Mouse (Mus musculus) midbrain, embryonic 12.5 days (tissue): ENCODE measurements around the gene Cdc20. TPM values are rescaled to one million over a fixed set of nuclear protein-coding genes. Genes with fewer than 3 reads are reported as not detected.
A peak's percentile ranks its signal among the peaks of the same experiment; 100 is the strongest.

Source experiments
- ATAC-seq: fragments of 200-750 bp; cut with Nextera tagmentation; 2 replicates; pipeline ENCODE4 v1.8.0; 2017; ENCODE audit warnings: low read depth, moderate TSS enrichment, moderate library complexity; ENCODE audit not compliant: low FRiP score
- H3K27ac ChIP-seq: fragments of 300-500 bp; sonication (generic); replicated peaks from 2 replicates; pipeline ENCODE4 v1.5.1; 2016; ENCODE audit warnings: mild to moderate bottlenecking
- H3K27me3 ChIP-seq: fragments of 300-500 bp; sonication (generic); 2 replicates; pipeline ENCODE4 v1.6.1; 2016; ENCODE audit warnings: mild to moderate bottlenecking
- H3K36me3 ChIP-seq: fragments of 300-500 bp; sonication (generic); 2 replicates; pipeline ENCODE4 v1.6.1; 2016
- H3K4me1 ChIP-seq: fragments of 300-500 bp; sonication (generic); 2 replicates; pipeline ENCODE4 v1.6.1; 2016
- H3K4me2 ChIP-seq: fragments of 300-500 bp; sonication (generic); replicated peaks from 2 replicates; pipeline ENCODE4 v1.6.1; 2016; ENCODE audit warnings: mild to moderate bottlenecking, moderate library complexity
- H3K4me3 ChIP-seq: fragments of 300-500 bp; sonication (generic); 2 replicates; pipeline ENCODE4 v1.5.1; 2016; ENCODE audit warnings: mild to moderate bottlenecking
- H3K9ac ChIP-seq: fragments of 300-500 bp; sonication (generic); replicated peaks from 2 replicates; pipeline ENCODE4 v1.6.1; 2016; ENCODE audit warnings: mild to moderate bottlenecking, moderate library complexity
- H3K9me3 ChIP-seq: fragments of 300-500 bp; sonication (generic); 2 replicates; pipeline ENCODE4 v1.6.1; 2016; ENCODE audit warnings: mild to moderate bottlenecking
- WGBS: fragments of 180-500 bp; shearing (Covaris S2); methylation state at CpG from one replicate; pipeline ENCODE4 v1.1.7; 2016; 5-methylcytosine and 5-hydroxymethylcytosine counted together
- polyA plus RNA-seq: library from polyadenylated mRNA; unstranded; fragments of >200 nt; fragmentation: Nextera tagmentation; extraction: Ambion mirVana; gene quantifications from 2 replicates; pipeline ENCODE4 v1.2.1, GENCODE M21; 2016

Gene Cdc20
- polyA plus RNA-seq, 1 experiment from 2014 or later = 233 TPM

GRCm38 (mm10) chr4:118413553-118413952 lies 23.6 kb downstream of the Cdc20 start:
- 96% methylated on average over 5 of the region's 5 CpGs for WGBS
- Histone ChIP-seq H3K36me3 (peaks cover 71% of the 10 kb centered on the region), H3K9ac (no peak overlapping the region), H3K4me2 (no peak overlapping the region), H3K9me3 (no peaks in the 10 kb centered on the region), H3K27ac (no peak overlapping the region), H3K4me3 (no peak overlapping the region), H3K27me3 (no peaks in the 10 kb centered on the region), H3K4me1 (peaks cover 10% of the 10 kb centered on the region)
- no peak for ATAC-seq

- WGBS = 88% methylated on average over 5 of the region's 5 CpGs
- no peak overlapping the region for H3K9ac ChIP-seq
- H3K4me3 ChIP-seq = no peak overlapping the region
- no peak overlapping the region for H3K27ac ChIP-seq
- H3K36me3 ChIP-seq = peaks cover 50% of the 10 kb centered on the region
- no peaks in the 10 kb centered on the region for H3K9me3 ChIP-seq
- no peak for ATAC-seq
- no peaks in the 10 kb centered on the region for H3K27me3 ChIP-seq
- peaks cover 19% of the 10 kb centered on the region for H3K4me1 ChIP-seq
- H3K4me2 ChIP-seq = no peak overlapping the region
These were observed 26.3 kb downstream of the Cdc20 start for GRCm38 (mm10) chr4:118410871-118411270.

GRCm38 (mm10) chr4:118409142-118409900 lies 27.8 kb downstream of the Cdc20 start, which contains the start of the genes Szt2 and Med8:
Gene Szt2 (minus strand): TSS chr4:118409273.
Gene Med8 (plus strand): TSS chr4:118409337.
- Histone ChIP-seq H3K27ac (0 out of 2 replicates have a peak within 1 kb of the TSS, but pooled peaks have one; percentile 58), H3K9me3 (no peaks in the 10 kb centered on the region), H3K4me3 (peak within 1 kb of the TSS; percentile 96), H3K4me1 (peaks cover 19% of the 10 kb centered on the region), H3K36me3 (peaks cover 44% of the 10 kb centered on the region), H3K27me3 (no peaks in the 10 kb centered on the region), H3K4me2 (peak within 1 kb of the TSS; percentile 97), H3K9ac (peak within 1 kb of the TSS; percentile 92)
- WGBS = under 1% methylated on average over 53 of the region's 53 CpGs
- ATAC-seq = peak; percentile 95

GRCm38 (mm10) chr4:118402701-118403100 lies 34.5 kb downstream of the Cdc20 start:
- no peaks in the 10 kb centered on the region for H3K27me3 ChIP-seq
- peaks cover 68% of the 10 kb centered on the region for H3K36me3 ChIP-seq
- no peak overlapping the region for H3K4me3 ChIP-seq
- no peak overlapping the region for H3K4me2 ChIP-seq
- no peak overlapping the region for H3K27ac ChIP-seq
- WGBS = 91% methylated on average over 12 of the region's 12 CpGs
- 0 out of 2 replicates have a peak, but pooled peaks cover under 1% of the 10 kb centered on the region for H3K4me1 ChIP-seq
- no peak overlapping the region for H3K9ac ChIP-seq
- ATAC-seq = no peak
- no peaks in the 10 kb centered on the region for H3K9me3 ChIP-seq

GRCm38 (mm10) chr4:118401918-118402317 lies 35.2 kb downstream of the Cdc20 start:
- Histone ChIP-seq H3K36me3 (peaks cover 76% of the 10 kb centered on the region), H3K4me3 (no peak overlapping the region), H3K4me2 (no peak overlapping the region), H3K9ac (no peak overlapping the region), H3K9me3 (no peaks in the 10 kb centered on the region), H3K4me1 (no peaks in the 10 kb centered on the region), H3K27ac (no peak overlapping the region), H3K27me3 (no peaks in the 10 kb centered on the region)
- ATAC-seq = no peak
- 96% methylated on average over 5 of the region's 5 CpGs for WGBS

GRCm38 (mm10) chr4:118401421-118401820 lies 35.7 kb downstream of the Cdc20 start:
- Histone ChIP-seq H3K27me3 (no peaks in the 10 kb centered on the region), H3K9ac (no peak overlapping the region), H3K4me1 (no peaks in the 10 kb centered on the region), H3K4me3 (no peak overlapping the region), H3K27ac (no peak overlapping the region), H3K36me3 (peaks cover 81% of the 10 kb centered on the region), H3K9me3 (no peaks in the 10 kb centered on the region), H3K4me2 (no peak overlapping the region)
- 95% methylated on average over 3 of the region's 3 CpGs for WGBS
- ATAC-seq = no peak

- no peaks in the 10 kb centered on the region for H3K9me3 ChIP-seq
- H3K27me3 ChIP-seq = no peaks in the 10 kb centered on the region
- peaks cover 94% of the 10 kb centered on the region for H3K36me3 ChIP-seq
- no peak overlapping the region for H3K4me3 ChIP-seq
- H3K27ac ChIP-seq = no peak overlapping the region
- no peak overlapping the region for H3K4me2 ChIP-seq
- WGBS = 92% methylated on average over 6 of the region's 6 CpGs
- no peak overlapping the region for H3K9ac ChIP-seq
- H3K4me1 ChIP-seq = no peaks in the 10 kb centered on the region
- no peak for ATAC-seq
These were observed 38.8 kb downstream of the Cdc20 start for GRCm38 (mm10) chr4:118398400-118398799.

- Histone ChIP-seq H3K9me3 (no peaks in the 10 kb centered on the region), H3K4me3 (no peak overlapping the region), H3K27ac (no peak overlapping the region), H3K4me1 (no peaks in the 10 kb centered on the region), H3K36me3 (peaks cover 94% of the 10 kb centered on the region), H3K9ac (no peak overlapping the region), H3K4me2 (no peak overlapping the region), H3K27me3 (no peaks in the 10 kb centered on the region)
- no peak for ATAC-seq
- 87% methylated on average over 3 of the region's 3 CpGs for WGBS
These were observed 40.7 kb downstream of the Cdc20 start for GRCm38 (mm10) chr4:118396433-118396832.

GRCm38 (mm10) chr4:118395289-118395688 lies 41.9 kb downstream of the Cdc20 start:
- no peak for ATAC-seq
- Histone ChIP-seq H3K4me1 (no peaks in the 10 kb centered on the region), H3K9me3 (no peaks in the 10 kb centered on the region), H3K4me2 (no peak overlapping the region), H3K27ac (no peak overlapping the region), H3K36me3 (peaks cover 95% of the 10 kb centered on the region), H3K27me3 (no peaks in the 10 kb centered on the region), H3K4me3 (no peak overlapping the region), H3K9ac (no peak overlapping the region)
- 92% methylated on average over 4 of the region's 4 CpGs for WGBS

GRCm38 (mm10) chr4:118394505-118394904 lies 42.6 kb downstream of the Cdc20 start:
- Histone ChIP-seq H3K4me1 (no peaks in the 10 kb centered on the region), H3K4me2 (no peak overlapping the region), H3K4me3 (no peak overlapping the region), H3K27ac (no peak overlapping the region), H3K36me3 (peaks cover 95% of the 10 kb centered on the region), H3K27me3 (no peaks in the 10 kb centered on the region), H3K9me3 (no peaks in the 10 kb centered on the region), H3K9ac (no peak overlapping the region)
- ATAC-seq = no peak
- WGBS = 96% methylated on average over 6 of the region's 6 CpGs

- no peaks in the 10 kb centered on the region for H3K9me3 ChIP-seq
- H3K4me1 ChIP-seq = no peaks in the 10 kb centered on the region
- 91% methylated on average over 11 of the region's 11 CpGs for WGBS
- no peak overlapping the region for H3K4me2 ChIP-seq
- peaks cover 100% of the 10 kb centered on the region for H3K36me3 ChIP-seq
- H3K4me3 ChIP-seq = no peak overlapping the region
- no peak overlapping the region for H3K27ac ChIP-seq
- ATAC-seq = no peak
- H3K9ac ChIP-seq = no peak overlapping the region
- no peaks in the 10 kb centered on the region for H3K27me3 ChIP-seq
These were observed 47.0 kb downstream of the Cdc20 start for GRCm38 (mm10) chr4:118390146-118390545.

- Histone ChIP-seq H3K4me2 (no peak overlapping the region), H3K9ac (no peak overlapping the region), H3K27ac (no peak overlapping the region), H3K9me3 (no peaks in the 10 kb centered on the region), H3K4me1 (no peaks in the 10 kb centered on the region), H3K36me3 (peaks cover 100% of the 10 kb centered on the region), H3K27me3 (no peaks in the 10 kb centered on the region), H3K4me3 (no peak overlapping the region)
- 93% methylated on average over 8 of the region's 8 CpGs for WGBS
- no peak for ATAC-seq
These were observed 49.8 kb downstream of the Cdc20 start for GRCm38 (mm10) chr4:118387316-118387715.
